Mouse (Mus musculus): ENCODE results near the gene Wrap53. TPM values are rescaled to one million over a fixed set of nuclear protein-coding genes. Genes with fewer than 3 reads are reported as not detected.
A peak's percentile ranks its signal among the peaks of the same experiment; 100 is the strongest.

The Wrap53 gene
- polyA plus RNA-seq, 1 experiment from 2014 or later = 13.8 TPM

DNA sequence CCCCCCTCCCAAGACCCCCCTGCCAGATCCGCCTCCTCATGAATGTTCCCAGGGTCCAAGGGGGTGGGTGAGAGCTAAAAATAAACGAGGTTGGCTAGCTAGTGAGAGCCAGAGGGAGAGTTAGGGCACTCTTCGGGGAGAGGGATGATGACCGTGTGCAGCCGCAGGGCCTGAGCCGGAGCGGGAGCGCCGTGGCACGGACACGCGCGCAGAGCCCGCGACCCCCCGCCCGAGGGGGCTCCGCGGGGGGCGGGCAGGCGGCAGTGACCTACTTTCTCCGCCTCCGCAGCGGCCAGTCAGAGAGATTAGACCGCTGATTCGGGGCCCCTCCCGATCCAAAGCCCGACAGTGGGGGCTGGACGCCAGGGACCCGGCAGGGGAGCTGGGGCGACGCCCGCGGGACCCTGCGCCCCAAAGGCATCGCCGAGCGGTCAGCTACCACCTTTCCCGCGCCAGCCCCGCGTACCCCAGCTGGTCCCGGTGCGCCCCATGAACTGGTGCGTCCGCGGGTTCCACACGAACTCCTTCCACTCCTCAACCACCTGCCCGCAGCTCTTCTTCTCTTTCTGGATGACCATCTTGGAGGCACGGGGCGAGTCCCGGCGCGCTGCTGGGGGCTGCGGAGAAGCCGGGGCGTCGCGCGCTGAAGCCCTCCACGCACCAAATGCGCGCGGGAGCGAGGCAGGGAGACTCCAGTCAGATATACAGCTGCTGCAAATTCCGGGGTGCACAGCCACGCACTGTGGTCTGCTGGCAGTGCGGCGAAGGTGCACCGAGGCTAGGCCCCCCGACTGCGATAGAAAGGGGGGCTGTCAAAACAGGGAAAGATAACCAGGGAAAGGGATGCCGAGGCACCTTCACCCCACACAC, 25.0 kb upstream of the Wrap53 start:
- peaks cover 18% of the 10 kb centered on the region; the same call in 1 of the 2 replicates for H3K4me1 ChIP-seq (ENCODE audit: insufficient read depth, low read depth, low read length)
- peak overlapping the region; percentile 96 for H3K4me2 ChIP-seq (replicated peaks; ENCODE audit: low read depth, low read length)
- no peak for TF ChIP-seq EP300 (IDR thresholded peaks at IDR 0.05)
- no peak for TF ChIP-seq CTCF (IDR thresholded peaks at IDR 0.05)
- H3K9ac ChIP-seq (replicated peaks; ENCODE audit: low read depth) = peak overlapping the region; percentile 30; the same call in 1 of the 2 replicates
- DNase-seq (ENCODE audit: low spot score) (peak; percentile 34), ATAC-seq (peak; percentile 23)
- H3K27me3 ChIP-seq (replicated peaks; ENCODE audit: insufficient read depth, low read length) = 0 out of 2 replicates have a peak, but pooled peaks cover 4% of the 10 kb centered on the region
- WGBS = 2% methylated on average over 62 of the region's 73 CpGs
- peak overlapping the region; percentile 16; the same call in 1 of the 2 replicates for H3K27ac ChIP-seq (ENCODE audit: low read length)
- peak overlapping the region; percentile 53 for H3K4me3 ChIP-seq (ENCODE audit: low read depth, low read length)
- no peaks in the 10 kb centered on the region for H3K36me3 ChIP-seq (ENCODE audit: insufficient read depth, low read length)
- no peaks in the 10 kb centered on the region for H3K9me3 ChIP-seq (ENCODE audit: low read length)

- ATAC-seq = no peak
Observed at GRCm38 (mm10) chr11:69604347-69604746, 24.3 kb upstream of the Wrap53 start.

GRCm38 (mm10) chr11:69603516-69603915, 23.5 kb upstream of the Wrap53 start:
- H3K9me3 ChIP-seq (ENCODE audit: low read length) = no peaks in the 10 kb centered on the region
- ATAC-seq (no peak), DNase-seq (ENCODE audit: low spot score) (no peak)
- no peak overlapping the region for H3K27ac ChIP-seq (ENCODE audit: low read length)
- no peak for TF ChIP-seq EP300 (IDR thresholded peaks at IDR 0.05)
- TF ChIP-seq CTCF (IDR thresholded peaks at IDR 0.05) = no peak
- WGBS = 76% methylated on average over 8 of the region's 8 CpGs
- H3K4me1 ChIP-seq (ENCODE audit: insufficient read depth, low read depth, low read length) = peaks cover 23% of the 10 kb centered on the region; the same call in 1 of the 2 replicates
- no peak overlapping the region for H3K9ac ChIP-seq (replicated peaks; ENCODE audit: low read depth)
- 0 out of 2 replicates have a peak, but pooled peaks cover 4% of the 10 kb centered on the region for H3K27me3 ChIP-seq (replicated peaks; ENCODE audit: insufficient read depth, low read length)
- no peak overlapping the region for H3K4me3 ChIP-seq (ENCODE audit: low read depth, low read length)
- H3K36me3 ChIP-seq (ENCODE audit: insufficient read depth, low read length) = no peaks in the 10 kb centered on the region
- H3K4me2 ChIP-seq (replicated peaks; ENCODE audit: low read depth, low read length) = no peak overlapping the region

More at GRCm38 (mm10) chr11:69604347-69604746, 24.3 kb upstream of the Wrap53 start:
- Histone ChIP-seq H3K4me1 (ENCODE audit: insufficient read depth, low read depth, low read length) (peaks cover 23% of the 10 kb centered on the region; the same call in 1 of the 2 replicates), H3K27me3 (replicated peaks; ENCODE audit: insufficient read depth, low read length) (0 out of 2 replicates have a peak, but pooled peaks cover 4% of the 10 kb centered on the region), H3K36me3 (ENCODE audit: insufficient read depth, low read length) (no peaks in the 10 kb centered on the region), H3K9ac (replicated peaks; ENCODE audit: low read depth) (no peak overlapping the region), H3K9me3 (ENCODE audit: low read length) (no peaks in the 10 kb centered on the region), H3K4me3 (ENCODE audit: low read depth, low read length) (peak overlapping the region; percentile 53), H3K27ac (ENCODE audit: low read length) (no peak overlapping the region), H3K4me2 (replicated peaks; ENCODE audit: low read depth, low read length) (peak overlapping the region; percentile 96)
- 62% methylated on average over 3 of the region's 3 CpGs for WGBS
- DNase-seq (ENCODE audit: low spot score) = no peak
- no peak for TF ChIP-seq CTCF (IDR thresholded peaks at IDR 0.05)
- TF ChIP-seq EP300 (IDR thresholded peaks at IDR 0.05) = no peak

GRCm38 (mm10) chr11:69601768-69602167, 21.7 kb upstream of the Wrap53 start:
- WGBS = 46% methylated on average over 3 of the region's 3 CpGs
- no peak overlapping the region for H3K4me2 ChIP-seq (replicated peaks; ENCODE audit: low read depth, low read length)
- DNase-seq (ENCODE audit: low spot score) (no peak), ATAC-seq (no peak)
- no peak overlapping the region for H3K4me3 ChIP-seq (ENCODE audit: low read depth, low read length)
- H3K27me3 ChIP-seq (replicated peaks; ENCODE audit: insufficient read depth, low read length) = 0 out of 2 replicates have a peak, but pooled peaks cover 4% of the 10 kb centered on the region
- H3K9ac ChIP-seq (replicated peaks; ENCODE audit: low read depth) = no peak overlapping the region
- TF ChIP-seq CTCF (IDR thresholded peaks at IDR 0.05) = no peak
- no peak for TF ChIP-seq EP300 (IDR thresholded peaks at IDR 0.05)
- no peak overlapping the region for H3K27ac ChIP-seq (ENCODE audit: low read length)
- no peaks in the 10 kb centered on the region for H3K36me3 ChIP-seq (ENCODE audit: insufficient read depth, low read length)
- H3K9me3 ChIP-seq (ENCODE audit: low read length) = no peaks in the 10 kb centered on the region
- peaks cover 23% of the 10 kb centered on the region; the same call in 1 of the 2 replicates for H3K4me1 ChIP-seq (ENCODE audit: insufficient read depth, low read depth, low read length)

DNA sequence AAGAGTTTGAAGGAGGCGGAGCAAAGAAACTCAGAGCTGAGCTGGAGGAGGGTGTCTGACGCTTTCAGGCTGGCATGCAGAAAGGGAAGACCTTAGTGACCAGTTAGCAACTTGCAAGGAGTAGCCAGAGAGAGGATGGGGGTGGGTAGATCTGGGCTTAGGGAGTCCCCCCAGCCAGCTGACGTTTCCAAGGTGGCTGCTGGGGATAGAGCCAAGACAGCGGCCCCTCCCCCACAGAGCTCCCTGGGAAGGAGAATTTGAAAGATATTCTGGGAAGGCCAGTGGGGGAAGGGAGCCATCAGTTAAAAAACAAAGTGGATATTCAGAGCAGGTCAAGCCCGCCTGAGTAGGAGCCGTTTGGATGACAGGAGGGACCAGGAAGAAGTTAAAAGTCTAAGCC, 20.0 kb upstream of the Wrap53 start:
- Histone ChIP-seq H3K9me3 (ENCODE audit: low read length) (no peaks in the 10 kb centered on the region), H3K4me1 (ENCODE audit: insufficient read depth, low read depth, low read length) (peaks cover 13% of the 10 kb centered on the region; the same call in 1 of the 2 replicates), H3K4me2 (replicated peaks; ENCODE audit: low read depth, low read length) (peak overlapping the region; percentile 11; the same call in 1 of the 2 replicates), H3K9ac (replicated peaks; ENCODE audit: low read depth) (no peak overlapping the region), H3K36me3 (ENCODE audit: insufficient read depth, low read length) (no peaks in the 10 kb centered on the region), H3K4me3 (ENCODE audit: low read depth, low read length) (no peak overlapping the region), H3K27me3 (replicated peaks; ENCODE audit: insufficient read depth, low read length) (no peaks in the 10 kb centered on the region), H3K27ac (ENCODE audit: low read length) (peak overlapping the region; percentile 47; the same call in 1 of the 2 replicates)
- peak; percentile 70 for DNase-seq (ENCODE audit: low spot score)
- peak; percentile 64 for ATAC-seq
- no peak for TF ChIP-seq CTCF (IDR thresholded peaks at IDR 0.05)
- WGBS = 12% methylated on average over 6 of the region's 6 CpGs

DNA sequence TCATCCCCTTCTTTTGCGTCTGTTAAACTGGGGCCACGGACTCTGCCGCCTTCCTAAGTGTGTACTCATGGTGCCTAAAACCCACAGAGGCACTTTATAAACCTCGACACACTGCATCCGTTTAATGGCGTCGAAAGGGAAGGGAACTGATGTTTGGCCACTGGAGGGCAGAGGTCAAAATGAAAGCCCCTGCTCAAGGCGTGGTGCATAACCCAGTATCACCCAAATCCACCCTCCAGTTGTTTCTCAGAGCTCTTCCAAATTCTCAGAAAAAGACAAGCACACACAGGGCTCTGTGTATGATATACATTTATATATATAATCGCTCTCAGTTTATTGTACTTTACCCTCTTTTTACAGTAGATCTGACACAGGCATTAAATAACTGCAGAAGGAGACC, 19.4 kb upstream of the Wrap53 start:
- Histone ChIP-seq H3K9me3 (ENCODE audit: low read length) (no peaks in the 10 kb centered on the region), H3K4me3 (ENCODE audit: low read depth, low read length) (no peak overlapping the region), H3K36me3 (ENCODE audit: insufficient read depth, low read length) (no peaks in the 10 kb centered on the region), H3K9ac (replicated peaks; ENCODE audit: low read depth) (no peak overlapping the region), H3K27me3 (replicated peaks; ENCODE audit: insufficient read depth, low read length) (no peaks in the 10 kb centered on the region), H3K4me1 (ENCODE audit: insufficient read depth, low read depth, low read length) (peaks cover 10% of the 10 kb centered on the region; the same call in 1 of the 2 replicates), H3K27ac (ENCODE audit: low read length) (no peak overlapping the region), H3K4me2 (replicated peaks; ENCODE audit: low read depth, low read length) (0 out of 2 replicates have a peak overlapping the region, but pooled peaks have one; percentile 11)
- DNase-seq (ENCODE audit: low spot score) (no peak), ATAC-seq (no peak)
- 17% methylated on average over 9 of the region's 9 CpGs for WGBS
- TF ChIP-seq EP300 (IDR thresholded peaks at IDR 0.05) = no peak
- peak; percentile 15; the same call in 1 of the 2 replicates for TF ChIP-seq CTCF (IDR thresholded peaks at IDR 0.05)

Data from lung, postnatal 0 days (tissue).